Mouse (Mus musculus) cerebellum, adult 9-11 months (tissue): Measurements from ENCODE around the gene Vmn2r44.
"Not testable (repeated sequence)": the region's sequence is repeated elsewhere in the genome, so short reads cannot be mapped to it uniquely, and the experiment has no call there.

Experiments used
- DNase-seq: peaks from one replicate; pipeline ENCODE4 v3.0.0; 2022

The Vmn2r44 gene

DNA sequence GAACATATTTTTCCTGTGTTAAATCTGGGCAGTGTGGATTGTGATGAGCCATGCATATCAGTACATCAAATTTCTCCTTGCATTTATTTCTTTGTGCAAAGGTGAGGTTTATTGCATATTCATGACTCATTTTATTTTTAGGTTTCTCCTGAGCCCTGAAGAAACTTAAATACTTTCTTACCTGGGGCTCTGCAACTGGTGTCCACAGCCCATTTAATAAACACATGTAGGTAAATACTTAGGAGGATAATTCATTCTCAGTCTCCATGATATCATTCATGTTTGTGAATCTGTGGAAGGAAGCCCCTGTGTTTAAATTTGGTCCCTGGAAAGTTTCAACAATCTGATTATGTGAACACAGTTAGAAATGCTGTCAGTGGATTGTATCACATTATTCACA lies at the start of gene Vmn2r44:
Vmn2r44 (minus strand) TSS at position 101 of the 400 bp plus-strand sequence.
- DNase-seq: not testable (repeated sequence)

- not testable (repeated sequence) for DNase-seq
Observed at GRCm38 (mm10) chr7:8357879-8358278, 25.3 kb downstream of the Vmn2r44 start.
